Mouse (Mus musculus) liver, embryonic 16.5 days (tissue): Measurements from ENCODE around the gene Tarm1. TPM values are rescaled to one million over a fixed set of nuclear protein-coding genes. Genes with fewer than 3 reads are reported as not detected.

ENCODE experiments used
- ATAC-seq: fragments of 200-750 bp; cut with Nextera tagmentation; 2 replicates; pipeline ENCODE4 v1.8.0; 2017; ENCODE audit warnings: low read depth, mild to moderate bottlenecking, moderate number of reproducible peaks, moderate library complexity
- H3K27ac ChIP-seq: fragments of 300-500 bp; sonication (generic); 2 replicates; pipeline ENCODE4 v1.5.1; 2014; ENCODE audit warnings: mild to moderate bottlenecking, low read length
- H3K27me3 ChIP-seq: fragments of 300-500 bp; sonication (generic); 2 replicates; pipeline ENCODE4 v1.6.1; 2014; ENCODE audit warnings: low read depth, low read length, mixed read lengths; ENCODE audit not compliant: control insufficient read depth, insufficient read depth
- H3K36me3 ChIP-seq: fragments of 300-500 bp; sonication (generic); 2 replicates; pipeline ENCODE4 v1.6.1; 2014; ENCODE audit warnings: mild to moderate bottlenecking; ENCODE audit not compliant: control insufficient read depth, insufficient read depth
- H3K4me1 ChIP-seq: fragments of 300-500 bp; sonication (generic); 2 replicates; pipeline ENCODE4 v1.6.1; 2014; ENCODE audit warnings: low read depth, low read length, mixed read lengths; ENCODE audit not compliant: control insufficient read depth
- H3K4me2 ChIP-seq: fragments of 300-500 bp; sonication (generic); 2 replicates; pipeline ENCODE4 v1.6.1; 2014; ENCODE audit warnings: low read depth, low read length, mixed read lengths
- H3K4me3 ChIP-seq: fragments of 300-500 bp; sonication (generic); 2 replicates; pipeline ENCODE4 v1.5.1; 2014; ENCODE audit warnings: low read depth, mild to moderate bottlenecking, low read length
- H3K9ac ChIP-seq: fragments of 300-500 bp; sonication (generic); 2 replicates; pipeline ENCODE4 v1.6.1; 2014; ENCODE audit warnings: low read depth, low read length
- H3K9me3 ChIP-seq: fragments of 300-500 bp; sonication (generic); replicated peaks from 2 replicates; pipeline ENCODE4 v1.6.1; 2016; ENCODE audit warnings: low read length; ENCODE audit not compliant: control insufficient read depth
- WGBS: fragments of 180-500 bp; shearing (Covaris S2); extraction: QIAGEN DNeasy Blood & Tissue Kit; methylation state at CpG from one replicate; pipeline ENCODE4 v1.1.7; 2014; ENCODE audit not compliant: insufficient replicate concordance; 5-methylcytosine and 5-hydroxymethylcytosine counted together
- polyA plus RNA-seq: library from polyadenylated mRNA; unstranded; fragments of >200 nt; fragmentation: Nextera tagmentation; extraction: Ambion mirVana; gene quantifications from 2 replicates; pipeline ENCODE4 v1.2.1, GENCODE M21; 2015

Tarm1 gene
- polyA plus RNA-seq, 1 experiment from 2014 or later = 0.14 TPM

DNA sequence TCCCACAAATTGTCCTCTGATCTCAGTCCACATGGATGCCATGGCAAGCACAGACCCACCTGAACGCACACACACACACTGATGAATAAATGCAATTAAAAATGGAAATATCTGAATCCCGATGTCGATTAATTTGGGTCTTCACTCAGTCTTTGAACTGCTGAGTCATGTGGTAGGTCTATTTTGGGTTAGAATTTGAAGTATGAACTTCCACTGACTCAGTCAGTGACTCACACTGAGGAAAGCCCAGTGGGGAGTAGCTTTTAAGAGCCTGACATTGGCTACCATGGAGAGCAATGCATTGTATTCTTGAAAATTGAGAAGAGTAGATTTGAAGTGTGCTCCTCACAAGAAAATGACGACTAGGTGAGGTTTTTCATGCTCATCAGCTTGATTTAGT lies 55.4 kb downstream of the Tarm1 start:
- Histone ChIP-seq H3K4me2 (no peak overlapping the region), H3K4me3 (no peak overlapping the region), H3K9ac (no peak overlapping the region), H3K9me3 (no peaks in the 10 kb centered on the region), H3K4me1 (no peaks in the 10 kb centered on the region), H3K27ac (no peak overlapping the region), H3K27me3 (no peaks in the 10 kb centered on the region), H3K36me3 (no peaks in the 10 kb centered on the region)
- WGBS = 56% methylated on average over 4 of the region's 4 CpGs
- no peak for ATAC-seq

GRCm38 (mm10) chr7:3446584-3446983 lies 55.8 kb downstream of the Tarm1 start:
- H3K4me3 ChIP-seq = no peak overlapping the region
- no peak overlapping the region for H3K9ac ChIP-seq
- H3K4me2 ChIP-seq = no peak overlapping the region
- 61% methylated on average over 3 of the region's 3 CpGs for WGBS
- H3K9me3 ChIP-seq = no peaks in the 10 kb centered on the region
- H3K4me1 ChIP-seq = no peaks in the 10 kb centered on the region
- no peaks in the 10 kb centered on the region for H3K27me3 ChIP-seq
- no peak for ATAC-seq
- H3K36me3 ChIP-seq = no peaks in the 10 kb centered on the region
- no peak overlapping the region for H3K27ac ChIP-seq

GRCm38 (mm10) chr7:3444678-3445077 lies 57.7 kb downstream of the Tarm1 start:
- no peak for ATAC-seq
- 43% methylated on average over 3 of the region's 3 CpGs for WGBS
- no peaks in the 10 kb centered on the region for H3K4me1 ChIP-seq
- no peaks in the 10 kb centered on the region for H3K36me3 ChIP-seq
- H3K27ac ChIP-seq = no peak overlapping the region
- H3K9ac ChIP-seq = no peak overlapping the region
- no peaks in the 10 kb centered on the region for H3K9me3 ChIP-seq
- no peaks in the 10 kb centered on the region for H3K27me3 ChIP-seq
- H3K4me2 ChIP-seq = no peak overlapping the region
- no peak overlapping the region for H3K4me3 ChIP-seq

DNA sequence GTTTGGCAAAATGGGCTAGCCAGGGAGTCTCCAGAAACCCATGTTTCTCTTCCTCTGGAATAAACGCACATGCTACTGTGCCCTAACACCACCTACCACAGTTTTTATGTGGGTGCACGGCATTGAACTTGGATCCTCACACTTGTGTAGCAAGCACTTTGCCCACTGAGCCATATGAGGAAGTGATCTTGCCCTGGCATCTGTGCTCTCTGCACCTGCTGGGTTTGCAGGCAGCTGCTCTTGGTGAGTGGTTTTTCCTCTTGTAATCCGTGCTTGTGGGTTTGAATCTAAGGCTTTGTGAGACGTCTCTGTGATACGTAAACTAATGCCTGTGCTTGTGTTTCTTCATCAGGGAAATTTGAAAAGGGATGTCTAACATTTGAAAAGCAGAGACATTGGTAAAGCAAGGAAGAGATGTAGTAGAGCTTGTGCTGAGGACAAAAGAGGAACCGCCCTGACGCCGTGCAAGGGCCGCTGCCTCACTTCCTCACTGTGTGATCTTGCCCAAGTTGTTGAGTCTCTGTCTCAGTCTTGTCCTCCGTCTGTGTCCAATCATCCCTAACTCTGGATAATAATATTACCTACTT lies 59.9 kb downstream of the Tarm1 start:
- no peak overlapping the region for H3K9ac ChIP-seq
- no peaks in the 10 kb centered on the region for H3K9me3 ChIP-seq
- no peak for ATAC-seq
- H3K36me3 ChIP-seq = no peaks in the 10 kb centered on the region
- no peaks in the 10 kb centered on the region for H3K4me1 ChIP-seq
- 34% methylated on average over 10 of the region's 10 CpGs for WGBS
- H3K27ac ChIP-seq = no peak overlapping the region
- H3K4me3 ChIP-seq = no peak overlapping the region
- H3K27me3 ChIP-seq = no peaks in the 10 kb centered on the region
- H3K4me2 ChIP-seq = no peak overlapping the region

DNA sequence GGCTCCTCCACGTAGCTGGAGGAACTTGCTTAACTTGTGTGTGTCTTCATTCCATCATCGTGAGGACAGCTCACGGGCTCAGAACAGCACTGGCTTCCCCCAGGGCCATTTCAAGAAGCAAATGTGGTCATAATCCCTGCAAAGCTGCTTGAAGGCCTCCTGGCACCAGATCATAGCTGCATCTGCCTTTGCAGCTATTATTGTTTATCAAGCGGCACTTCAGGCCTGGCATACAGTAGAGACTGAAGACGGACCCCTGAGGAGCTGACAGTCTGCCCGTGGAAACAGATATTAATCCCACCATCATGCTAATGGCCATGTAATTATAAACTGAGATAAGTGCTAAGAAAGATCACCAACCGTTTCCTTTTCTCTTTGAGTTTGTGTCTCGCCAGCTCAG lies 61.9 kb downstream of the Tarm1 start:
- no peak overlapping the region for H3K4me2 ChIP-seq
- H3K9ac ChIP-seq = no peak overlapping the region
- WGBS = 60% methylated on average over 8 of the region's 8 CpGs
- H3K27me3 ChIP-seq = no peaks in the 10 kb centered on the region
- H3K9me3 ChIP-seq = no peaks in the 10 kb centered on the region
- no peak for ATAC-seq
- no peak overlapping the region for H3K27ac ChIP-seq
- H3K4me3 ChIP-seq = no peak overlapping the region
- no peaks in the 10 kb centered on the region for H3K36me3 ChIP-seq
- no peaks in the 10 kb centered on the region for H3K4me1 ChIP-seq

DNA sequence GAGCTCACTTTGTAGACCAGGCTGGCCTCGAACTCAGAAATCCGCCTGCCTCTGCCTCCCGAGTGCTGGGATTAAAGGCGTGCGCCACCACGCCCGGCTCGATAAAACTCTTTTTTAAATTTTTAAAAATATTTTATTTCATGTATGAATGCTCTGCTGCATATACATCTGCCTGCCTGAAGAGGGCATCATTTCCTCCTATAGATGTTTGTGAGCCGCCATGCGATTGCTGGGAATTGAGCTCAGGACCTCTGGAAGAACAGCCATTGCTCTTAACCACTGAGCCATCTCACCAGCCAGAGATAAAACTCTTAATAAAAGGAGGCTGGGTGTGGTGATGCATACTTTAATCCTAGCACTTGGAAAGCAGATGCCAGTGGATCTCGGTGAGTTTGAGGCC lies 62.4 kb downstream of the Tarm1 start:
- Histone ChIP-seq H3K36me3 (no peaks in the 10 kb centered on the region), H3K4me2 (no peak overlapping the region), H3K27ac (no peak overlapping the region), H3K4me3 (no peak overlapping the region), H3K27me3 (no peaks in the 10 kb centered on the region), H3K9ac (no peak overlapping the region), H3K9me3 (no peaks in the 10 kb centered on the region), H3K4me1 (no peaks in the 10 kb centered on the region)
- no peak for ATAC-seq
- 67% methylated on average over 11 of the region's 11 CpGs for WGBS

- WGBS = 63% methylated on average over 5 of the region's 5 CpGs
- no peaks in the 10 kb centered on the region for H3K36me3 ChIP-seq
- no peak overlapping the region for H3K4me2 ChIP-seq
- no peak overlapping the region for H3K27ac ChIP-seq
- H3K4me3 ChIP-seq = no peak overlapping the region
- no peaks in the 10 kb centered on the region for H3K27me3 ChIP-seq
- H3K9me3 ChIP-seq = no peaks in the 10 kb centered on the region
- H3K9ac ChIP-seq = no peak overlapping the region
- H3K4me1 ChIP-seq = no peaks in the 10 kb centered on the region
- ATAC-seq = no peak
Measured at GRCm38 (mm10) chr7:3437941-3438340, 64.5 kb downstream of the Tarm1 start.

Other genes with a start within 250 kb of the Tarm1 start
- 41.4 and 55.1 TPM in 2 replicates for gene Myadm, start 213.5 kb downstream of the Tarm1 start, polyA plus RNA-seq
- gene Prkcg, start 213.4 kb downstream of the Tarm1 start, polyA plus RNA-seq = 0.68 TPM in 1 of 2 replicates, not detected in the other
- not detected in 2 replicates for gene Cacng7, start 169.7 kb downstream of the Tarm1 start, polyA plus RNA-seq
- not detected in 2 replicates for gene Cacng8, start 111.9 kb downstream of the Tarm1 start, polyA plus RNA-seq
- 0.41 and 0.58 TPM in 2 replicates for gene Cacng6, start 78.4 kb downstream of the Tarm1 start, polyA plus RNA-seq
- 0.18 TPM in 1 of 2 replicates, not detected in the other for gene Oscar, start 113.5 kb upstream of the Tarm1 start, polyA plus RNA-seq
- gene Ndufa3, start 114.7 kb upstream of the Tarm1 start, polyA plus RNA-seq = 249 and 272 TPM in 2 replicates
- gene Tfpt, start 127.3 kb upstream of the Tarm1 start, polyA plus RNA-seq = 8.1 and 9.0 TPM in 2 replicates
- gene Prpf31, start 127.4 kb upstream of the Tarm1 start, polyA plus RNA-seq = 36.9 and 41.4 TPM in 2 replicates
- gene Cnot3, start 142.6 kb upstream of the Tarm1 start, polyA plus RNA-seq = 18.3 and 22.3 TPM in 2 replicates
- gene Leng1, start 163.2 kb upstream of the Tarm1 start, polyA plus RNA-seq = 5.7 and 6.0 TPM in 2 replicates
- gene Tmc4, start 174.9 kb upstream of the Tarm1 start, polyA plus RNA-seq = 4.5 and 4.6 TPM in 2 replicates
- gene Tsen34, start 190.2 kb upstream of the Tarm1 start, polyA plus RNA-seq = 41.1 and 41.9 TPM in 2 replicates
- 19.0 and 22.0 TPM in 2 replicates for gene Mboat7, start 190.9 kb upstream of the Tarm1 start, polyA plus RNA-seq
- gene Rps9, start 201.4 kb upstream of the Tarm1 start, polyA plus RNA-seq = 666 and 772 TPM in 2 replicates
- 6.0 and 7.4 TPM in 2 replicates for gene Pirb, start 217.8 kb upstream of the Tarm1 start, polyA plus RNA-seq